Mouse (Mus musculus) midbrain, embryonic 14.5 days (tissue): Measurements from ENCODE around the gene Tfr2. TPM values are rescaled to one million over a fixed set of nuclear protein-coding genes. Genes with fewer than 3 reads are reported as not detected.

Experiments
- ATAC-seq: fragments of 200-750 bp; cut with Nextera tagmentation; 2 replicates; pipeline ENCODE4 v1.8.0; 2017; ENCODE audit warnings: moderate number of reproducible peaks, moderate library complexity; ENCODE audit not compliant: low FRiP score, low TSS enrichment
- DNase-seq: peaks from one replicate; pipeline ENCODE4 v3.0.0-alpha.2; 2015
- H3K27ac ChIP-seq: fragments of 300-500 bp; sonication (generic); replicated peaks from 2 replicates; pipeline ENCODE4 v1.5.1; 2014; ENCODE audit warnings: mild to moderate bottlenecking, low read depth, low read length, moderate library complexity
- H3K27me3 ChIP-seq: fragments of 300-500 bp; sonication (generic); 2 replicates; pipeline ENCODE4 v1.6.1; 2014; ENCODE audit warnings: low read length, control low read depth, mixed read lengths; ENCODE audit not compliant: control insufficient read depth, insufficient read depth
- H3K36me3 ChIP-seq: fragments of 300-500 bp; sonication (generic); 2 replicates; pipeline ENCODE4 v1.6.1; 2014; ENCODE audit warnings: low read length, control low read depth; ENCODE audit not compliant: control insufficient read depth, insufficient read depth
- H3K4me1 ChIP-seq: fragments of 300-500 bp; sonication (generic); 2 replicates; pipeline ENCODE4 v1.6.1; 2014; ENCODE audit warnings: mild to moderate bottlenecking, antibody characterized with exemption, low read length, control low read depth; ENCODE audit not compliant: control insufficient read depth, insufficient read depth
- H3K4me2 ChIP-seq: fragments of 300-500 bp; sonication (generic); 2 replicates; pipeline ENCODE4 v1.6.1; 2014; ENCODE audit warnings: mild to moderate bottlenecking, low read length, moderate library complexity
- H3K4me3 ChIP-seq: fragments of 300-500 bp; sonication (generic); replicated peaks from 2 replicates; pipeline ENCODE4 v1.5.1; 2014; ENCODE audit warnings: low read depth, low read length
- H3K9ac ChIP-seq: fragments of 300-500 bp; sonication (generic); replicated peaks from 2 replicates; pipeline ENCODE4 v1.6.1; 2014; ENCODE audit warnings: mild to moderate bottlenecking, low read length, moderate library complexity
- H3K9me3 ChIP-seq: fragments of 300-500 bp; sonication (generic); 2 replicates; pipeline ENCODE4 v1.6.1; 2016; ENCODE audit warnings: low read length, control low read depth, mixed read lengths; ENCODE audit not compliant: control insufficient read depth
- WGBS: fragments of 180-500 bp; shearing (Covaris S2); extraction: QIAGEN DNeasy Blood & Tissue Kit; methylation state at CpG from one replicate; pipeline ENCODE4 v1.1.7; 2014; 5-methylcytosine and 5-hydroxymethylcytosine counted together
- polyA plus RNA-seq: library from polyadenylated mRNA; unstranded; fragments of >200 nt; fragmentation: Nextera tagmentation; extraction: Ambion mirVana; gene quantifications from 2 replicates; pipeline ENCODE4 v1.2.1, GENCODE M21; 2014

Gene Tfr2
- polyA plus RNA-seq, 1 experiment from 2014 or later = 4.0 TPM

DNA sequence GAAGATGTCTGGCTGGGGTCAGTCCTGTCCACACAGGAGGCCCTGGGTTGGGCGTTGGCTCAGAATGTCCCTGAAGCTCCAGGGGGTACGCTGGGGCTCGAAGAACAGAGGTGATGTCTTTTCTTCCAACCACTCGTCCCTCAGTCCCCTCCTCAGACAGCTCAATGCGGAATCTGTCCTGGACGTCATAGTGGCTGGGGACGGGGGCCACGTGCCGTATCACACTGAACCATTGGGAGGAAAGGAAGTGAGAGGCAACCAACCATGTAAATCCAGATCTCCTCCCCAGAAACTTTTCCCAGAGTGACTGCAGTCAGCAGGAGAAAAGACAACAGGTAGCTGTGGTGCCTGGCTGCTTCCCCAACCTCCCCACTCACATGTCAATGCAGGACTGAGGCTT is 30.0 kb downstream of the Tfr2 start:
- peaks cover 11% of the 10 kb centered on the region for H3K4me1 ChIP-seq
- DNase-seq (no peak), ATAC-seq (no peak)
- no peaks in the 10 kb centered on the region for H3K9me3 ChIP-seq
- H3K27ac ChIP-seq = no peak overlapping the region
- H3K9ac ChIP-seq = peak overlapping the region; percentile 67
- 50% methylated on average over 9 of the region's 9 CpGs for WGBS
- peak overlapping the region; percentile 68 for H3K4me2 ChIP-seq
- no peaks in the 10 kb centered on the region for H3K27me3 ChIP-seq
- H3K36me3 ChIP-seq = peaks cover 10% of the 10 kb centered on the region
- H3K4me3 ChIP-seq = peak overlapping the region; percentile 72

DNA sequence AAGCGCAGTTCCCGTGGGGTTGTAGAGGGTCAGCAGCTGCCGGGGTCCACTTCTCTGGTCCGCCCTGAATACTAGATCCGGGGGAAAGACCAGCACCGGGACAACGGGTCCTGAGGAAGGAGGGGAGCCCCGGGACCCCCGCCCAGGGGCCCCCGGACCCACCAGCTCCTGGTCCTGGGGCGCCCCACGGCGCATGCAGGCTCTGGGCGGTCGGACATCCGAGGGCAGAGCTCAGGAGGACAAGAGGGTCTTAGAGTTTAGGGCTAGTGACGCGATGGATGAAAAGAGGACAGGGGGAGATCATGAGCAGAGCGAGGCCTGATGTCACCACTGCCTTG is 30.6 kb downstream of the Tfr2 start:
- H3K4me2 ChIP-seq = peak overlapping the region; percentile 68
- H3K9me3 ChIP-seq = no peaks in the 10 kb centered on the region
- WGBS = 2% methylated on average over 19 of the region's 19 CpGs
- H3K27ac ChIP-seq = peak overlapping the region; percentile 63
- ATAC-seq = peak; percentile 72; the same call in 1 of the 2 replicates
- H3K36me3 ChIP-seq = peaks cover 10% of the 10 kb centered on the region
- DNase-seq = no peak
- peak overlapping the region; percentile 72 for H3K4me3 ChIP-seq
- peak overlapping the region; percentile 67 for H3K9ac ChIP-seq
- no peaks in the 10 kb centered on the region for H3K27me3 ChIP-seq
- peaks cover 11% of the 10 kb centered on the region for H3K4me1 ChIP-seq

DNA sequence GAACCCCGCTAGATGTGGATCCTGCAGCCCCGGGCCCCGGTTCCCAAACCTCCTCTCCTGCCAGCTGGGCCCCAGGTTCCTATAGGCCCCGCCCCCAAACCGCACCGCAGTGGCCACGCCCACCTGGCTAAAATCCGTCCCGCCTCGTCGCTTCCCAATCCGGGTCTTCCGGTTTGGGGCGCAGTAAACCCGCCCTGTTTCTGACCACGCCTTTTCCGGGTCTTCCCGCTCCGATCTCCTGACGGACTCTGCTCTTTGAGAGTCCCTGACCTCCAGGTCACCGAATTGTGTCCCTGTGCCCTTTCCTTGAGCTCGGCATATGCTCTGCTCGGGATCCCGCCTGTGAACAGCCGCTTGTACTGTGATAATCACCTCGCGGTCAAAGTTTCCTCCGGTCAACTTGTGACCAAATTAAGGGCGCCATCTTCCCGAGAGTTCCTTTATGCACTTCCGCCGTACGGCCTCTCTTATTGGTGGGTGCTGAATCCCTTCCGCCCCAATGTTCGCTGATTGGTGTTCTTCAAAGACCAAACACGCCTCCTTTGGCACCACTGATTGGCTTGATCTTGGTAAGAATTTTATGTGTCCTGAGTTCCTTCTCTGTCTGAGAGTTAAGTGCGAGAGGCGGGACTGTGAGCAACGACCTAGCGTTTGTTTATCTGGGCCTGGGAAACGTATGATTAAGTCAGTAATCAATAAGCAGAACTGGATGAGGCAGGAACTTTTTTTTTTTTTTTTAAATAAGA is 31.2 kb downstream of the Tfr2 start, which contains the start of gene Mospd3:
Mospd3 (minus strand) TSS at position 440 of the 746 bp plus-strand sequence.
- Histone ChIP-seq H3K4me3 (peak within 1 kb of the TSS; percentile 72), H3K9me3 (no peaks in the 10 kb centered on the region), H3K4me2 (peak within 1 kb of the TSS; percentile 68), H3K9ac (peak within 1 kb of the TSS; percentile 67), H3K4me1 (peaks cover 11% of the 10 kb centered on the region), H3K27ac (peak within 1 kb of the TSS; percentile 63), H3K27me3 (no peaks in the 10 kb centered on the region), H3K36me3 (peaks cover 10% of the 10 kb centered on the region)
- ATAC-seq = peak; percentile 93
- WGBS = under 1% methylated on average over 41 of the region's 41 CpGs
- DNase-seq = peak; percentile 97

DNA sequence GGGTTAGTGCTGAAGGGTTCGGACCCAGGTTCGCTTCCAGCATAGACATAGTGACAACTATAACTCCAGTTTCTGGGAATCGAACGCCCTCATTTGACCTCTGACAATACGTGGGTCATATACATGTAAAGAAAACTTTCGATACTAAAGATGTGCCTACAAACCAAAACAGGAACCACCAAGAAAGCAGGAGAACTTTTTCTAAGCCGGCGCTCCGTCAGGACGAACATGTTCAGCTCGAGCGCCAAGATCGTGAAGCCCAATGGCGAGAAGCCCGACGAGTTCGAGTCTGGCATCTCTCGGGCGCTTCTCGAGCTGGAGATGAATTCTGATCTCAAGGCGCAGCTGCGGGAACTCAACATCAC is 31.7 kb downstream of the Tfr2 start:
- WGBS = under 1% methylated on average over 22 of the region's 22 CpGs
- peaks cover 10% of the 10 kb centered on the region for H3K36me3 ChIP-seq
- no peaks in the 10 kb centered on the region for H3K27me3 ChIP-seq
- no peak overlapping the region; the same call in 1 of the 2 replicates for H3K9ac ChIP-seq
- DNase-seq (no peak), ATAC-seq (no peak)
- H3K4me1 ChIP-seq = peaks cover 11% of the 10 kb centered on the region
- H3K4me3 ChIP-seq = peak overlapping the region; percentile 72
- no peak overlapping the region for H3K27ac ChIP-seq
- no peaks in the 10 kb centered on the region for H3K9me3 ChIP-seq
- peak overlapping the region; percentile 55 for H3K4me2 ChIP-seq

DNA sequence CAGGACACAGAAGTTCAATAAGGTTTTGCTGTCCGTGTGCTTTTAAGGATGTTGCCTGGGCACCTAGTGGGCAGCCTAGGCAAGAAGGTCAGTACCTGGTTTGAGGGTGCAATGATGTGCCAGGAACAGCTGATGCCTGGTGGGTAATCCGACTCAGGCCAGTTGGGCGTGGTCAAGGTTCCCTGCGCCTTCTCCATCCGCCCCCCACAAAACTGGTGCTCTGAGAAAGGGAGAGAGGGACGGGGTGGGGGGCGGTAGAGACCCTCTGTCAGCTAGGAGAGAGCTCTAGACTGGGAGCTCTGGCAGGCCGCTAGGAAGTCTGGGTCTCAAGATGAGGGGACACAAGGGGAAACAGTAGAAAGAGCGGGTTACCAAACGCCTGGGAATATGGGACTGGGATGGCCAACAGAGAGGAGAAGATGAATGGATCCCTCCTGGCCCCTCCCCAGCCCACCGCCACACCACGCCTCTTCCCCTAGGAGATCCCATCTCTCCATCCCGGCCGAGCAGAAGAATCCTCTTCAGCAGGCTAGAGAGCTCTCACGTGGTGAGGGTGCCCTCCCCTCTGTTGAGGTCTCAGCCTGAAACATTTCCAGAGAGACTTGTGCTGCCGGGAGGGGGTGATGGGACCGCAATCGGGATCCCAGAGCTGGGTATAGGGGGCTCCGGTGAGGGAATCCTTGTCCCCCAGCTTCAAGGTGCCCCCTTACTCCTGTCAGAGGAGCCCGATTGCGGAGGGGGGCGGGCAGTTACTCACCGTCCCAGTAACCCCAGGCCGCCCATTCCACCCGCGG is 38.4 kb downstream of the Tfr2 start:
- 11% methylated on average over 26 of the region's 26 CpGs for WGBS
- H3K9ac ChIP-seq = no peak overlapping the region
- peaks cover 19% of the 10 kb centered on the region; the same call in 1 of the 2 replicates for H3K4me1 ChIP-seq
- ATAC-seq (no peak), DNase-seq (no peak)
- H3K4me2 ChIP-seq = peak overlapping the region; percentile 27
- H3K9me3 ChIP-seq = no peaks in the 10 kb centered on the region
- H3K36me3 ChIP-seq = no peaks in the 10 kb centered on the region
- H3K27ac ChIP-seq = no peak overlapping the region
- H3K4me3 ChIP-seq = no peak overlapping the region
- peaks cover 13% of the 10 kb centered on the region; the same call in 1 of the 2 replicates for H3K27me3 ChIP-seq

DNA sequence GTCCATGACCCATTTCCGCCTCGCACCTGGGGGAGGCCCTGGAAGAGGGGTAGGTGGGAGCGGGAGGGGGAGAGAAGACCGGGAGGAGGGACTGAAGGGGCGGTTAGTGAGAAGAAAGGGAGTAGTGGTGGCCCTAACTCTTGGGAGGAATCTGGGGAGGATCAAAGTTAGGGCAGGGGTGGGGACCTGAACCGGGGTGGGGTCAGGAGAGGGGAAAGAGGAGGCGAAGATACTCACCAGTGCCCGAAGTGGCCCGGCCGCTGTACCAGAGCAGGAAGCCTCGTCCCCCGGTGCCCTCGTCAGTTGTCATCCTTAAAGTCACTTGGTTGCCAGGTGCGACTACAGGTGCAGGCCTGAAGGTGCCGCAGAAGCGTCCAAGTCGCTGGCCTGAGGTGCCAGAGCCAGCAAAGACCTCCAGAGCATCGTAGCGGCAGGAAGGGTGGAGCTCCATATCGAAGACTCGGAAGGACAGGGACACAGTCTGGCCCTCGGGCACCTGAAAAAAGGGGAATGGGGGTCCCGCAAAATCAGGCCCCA is 39.1 kb downstream of the Tfr2 start:
- Histone ChIP-seq H3K36me3 (no peaks in the 10 kb centered on the region), H3K4me1 (peaks cover 19% of the 10 kb centered on the region; the same call in 1 of the 2 replicates), H3K27me3 (peaks cover 13% of the 10 kb centered on the region; the same call in 1 of the 2 replicates), H3K27ac (no peak overlapping the region), H3K4me3 (no peak overlapping the region), H3K9me3 (no peaks in the 10 kb centered on the region), H3K4me2 (peak overlapping the region; percentile 27), H3K9ac (no peak overlapping the region)
- WGBS = 19% methylated on average over 23 of the region's 23 CpGs
- ATAC-seq (no peak), DNase-seq (no peak)

DNA sequence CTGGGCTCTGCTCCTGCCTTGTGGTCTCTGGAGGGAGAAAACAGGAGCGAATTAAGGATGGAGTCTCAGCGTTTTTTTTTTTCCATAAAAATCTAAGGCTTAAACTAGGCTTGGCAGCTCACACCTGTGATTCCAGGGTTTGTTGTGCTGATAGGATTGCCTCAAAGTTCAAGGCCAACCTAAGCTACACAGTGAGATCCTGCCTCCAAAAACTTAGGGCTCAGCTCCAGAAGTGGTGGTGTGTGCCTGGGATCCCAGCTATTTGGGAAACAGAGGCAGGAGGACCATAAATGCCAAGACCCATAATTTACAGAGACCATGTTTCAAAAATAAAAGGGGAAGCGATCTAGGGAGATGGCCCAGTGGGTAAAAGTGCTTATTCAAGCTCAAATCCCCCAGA is 39.7 kb downstream of the Tfr2 start:
- ATAC-seq = no peak
- H3K9ac ChIP-seq = no peak overlapping the region
- no peaks in the 10 kb centered on the region for H3K36me3 ChIP-seq
- no peak for DNase-seq
- no peak overlapping the region for H3K4me2 ChIP-seq
- H3K27ac ChIP-seq = no peak overlapping the region
- H3K4me3 ChIP-seq = no peak overlapping the region
- H3K9me3 ChIP-seq = no peaks in the 10 kb centered on the region
- H3K4me1 ChIP-seq = peaks cover 19% of the 10 kb centered on the region; the same call in 1 of the 2 replicates
- WGBS = 66% methylated on average over 3 of the region's 3 CpGs
- H3K27me3 ChIP-seq = peaks cover 13% of the 10 kb centered on the region; the same call in 1 of the 2 replicates

DNA sequence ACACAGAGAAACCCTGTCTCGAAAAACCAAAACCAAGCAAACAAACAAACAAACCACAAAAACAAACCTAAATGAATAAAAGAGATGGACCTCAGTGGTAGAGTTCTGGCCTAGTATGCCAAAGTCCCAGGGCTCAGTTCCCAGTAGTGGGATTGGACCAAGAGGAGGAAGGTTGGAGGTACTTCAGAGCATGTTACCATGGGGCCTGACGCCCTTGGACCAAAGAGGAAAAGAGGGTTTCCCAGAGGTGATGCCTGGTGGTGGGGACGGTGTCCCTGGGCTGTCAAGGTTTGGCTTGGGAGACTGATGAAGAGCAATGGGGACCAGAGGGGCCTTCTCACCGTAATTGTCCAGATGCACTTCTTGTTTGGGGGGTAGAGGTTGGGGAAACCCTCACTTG is 40.4 kb downstream of the Tfr2 start:
- Histone ChIP-seq H3K27ac (no peak overlapping the region), H3K4me2 (no peak overlapping the region), H3K9ac (no peak overlapping the region), H3K27me3 (peaks cover 13% of the 10 kb centered on the region; the same call in 1 of the 2 replicates), H3K4me1 (peaks cover 19% of the 10 kb centered on the region; the same call in 1 of the 2 replicates), H3K36me3 (no peaks in the 10 kb centered on the region), H3K4me3 (no peak overlapping the region), H3K9me3 (no peaks in the 10 kb centered on the region)
- 76% methylated on average over 4 of the region's 4 CpGs for WGBS
- no peak for DNase-seq
- no peak for ATAC-seq
